Mouse (Mus musculus): ENCODE results near the gene Ppp1r26.

DNA sequence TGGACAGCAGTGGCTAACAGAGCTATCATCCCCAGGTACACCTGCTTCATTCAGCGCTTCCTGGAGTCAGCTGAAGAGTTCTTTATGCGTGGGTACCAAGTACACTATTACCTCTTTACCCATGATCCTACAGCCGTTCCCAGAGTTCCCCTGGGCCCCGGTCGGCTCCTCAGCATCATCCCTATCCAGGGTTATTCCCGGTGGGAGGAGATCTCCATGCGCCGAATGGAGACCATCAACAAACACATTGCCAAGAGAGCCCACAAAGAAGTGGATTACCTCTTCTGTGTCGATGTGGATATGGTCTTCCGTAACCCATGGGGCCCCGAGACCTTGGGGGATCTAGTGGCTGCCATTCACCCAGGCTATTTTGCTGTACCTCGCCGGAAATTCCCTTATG is 58.1 kb downstream of the Ppp1r26 start:
- TF ChIP-seq CTCF (IDR thresholded peaks at IDR 0.05; ENCODE audit: borderline replicate concordance, insufficient read depth, low read depth, low read length) (no peak), POLR2A (IDR thresholded peaks at IDR 0.05; ENCODE audit: borderline replicate concordance, insufficient read depth, low read length) (no peak)
